Mouse (Mus musculus) embryonic facial prominence, embryonic 15.5 days (tissue): ENCODE results near the gene Psmg4. TPM values are rescaled to one million over a fixed set of nuclear protein-coding genes. Genes with fewer than 3 reads are reported as not detected.

Experiments used
- ATAC-seq: fragments of 200-750 bp; cut with Nextera tagmentation; 2 replicates; pipeline ENCODE4 v1.8.0; 2017; ENCODE audit warnings: low read depth, moderate TSS enrichment; ENCODE audit not compliant: insufficient number of reproducible peaks, low FRiP score, low TSS enrichment
- H3K27ac ChIP-seq: fragments of 300-500 bp; sonication (generic); replicated peaks from 2 replicates; pipeline ENCODE4 v1.5.1; 2015; ENCODE audit warnings: mild to moderate bottlenecking, inconsistent platforms
- H3K27me3 ChIP-seq: fragments of 300-500 bp; sonication (generic); 2 replicates; pipeline ENCODE4 v1.6.1; 2015; ENCODE audit warnings: inconsistent platforms
- H3K36me3 ChIP-seq: fragments of 300-500 bp; sonication (generic); 2 replicates; pipeline ENCODE4 v1.6.1; 2015; ENCODE audit warnings: mild to moderate bottlenecking, inconsistent platforms
- H3K4me1 ChIP-seq: fragments of 300-500 bp; sonication (generic); 2 replicates; pipeline ENCODE4 v1.6.1; 2015; ENCODE audit warnings: inconsistent platforms
- H3K4me2 ChIP-seq: fragments of 300-500 bp; sonication (generic); replicated peaks from 2 replicates; pipeline ENCODE4 v1.6.1; 2015; ENCODE audit warnings: mild to moderate bottlenecking, inconsistent platforms
- H3K4me3 ChIP-seq: fragments of 300-500 bp; sonication (generic); replicated peaks from 2 replicates; pipeline ENCODE4 v1.5.1; 2015; ENCODE audit warnings: mild to moderate bottlenecking, inconsistent platforms
- H3K9ac ChIP-seq: fragments of 300-500 bp; sonication (generic); 2 replicates; pipeline ENCODE4 v1.6.1; 2015; ENCODE audit warnings: inconsistent platforms
- H3K9me3 ChIP-seq: fragments of 300-500 bp; sonication (generic); replicated peaks from 2 replicates; pipeline ENCODE4 v1.6.1; 2016; ENCODE audit warnings: inconsistent platforms
- WGBS: fragments of 180-500 bp; shearing (Covaris S2); methylation state at CpG from one replicate; pipeline ENCODE4 v1.1.7; 2015; 5-methylcytosine and 5-hydroxymethylcytosine counted together
- polyA plus RNA-seq: library from polyadenylated mRNA; unstranded; fragments of >200 nt; fragmentation: Nextera tagmentation; extraction: Ambion mirVana; gene quantifications from 2 replicates; pipeline ENCODE4 v1.2.1, GENCODE M21; 2015

The Psmg4 gene
- polyA plus RNA-seq, 1 experiment from 2014 or later: 72.6 TPM

DNA sequence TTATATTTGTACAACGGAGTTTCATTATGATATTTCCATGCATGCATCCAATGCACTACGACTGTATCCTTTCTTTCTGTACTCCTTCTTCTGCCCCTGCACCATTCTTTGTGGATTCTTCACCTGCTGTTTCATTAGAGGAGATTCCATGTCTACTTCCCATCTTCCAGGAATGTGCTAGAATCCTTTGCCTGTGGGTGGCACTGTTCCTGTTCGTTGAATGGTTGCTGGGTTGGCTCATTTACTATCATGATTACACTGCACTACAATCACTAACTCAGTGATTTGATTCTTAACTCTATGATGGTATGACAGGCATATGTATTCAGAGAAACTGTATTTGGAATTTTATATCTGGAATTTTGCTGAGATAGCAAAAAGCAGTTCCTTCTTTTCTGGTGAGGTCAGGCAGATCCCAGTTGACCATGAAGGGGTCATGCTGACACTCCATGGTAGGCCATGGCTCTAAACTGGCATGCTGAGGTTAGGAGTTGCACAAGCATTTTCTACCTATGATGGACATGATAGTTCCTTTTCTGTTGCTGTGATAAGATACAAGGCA, 5.1 kb upstream of the Psmg4 start:
- Histone ChIP-seq H3K27ac (no peak overlapping the region), H3K9me3 (no peaks in the 10 kb centered on the region), H3K4me2 (no peak overlapping the region), H3K27me3 (no peaks in the 10 kb centered on the region), H3K4me3 (no peak overlapping the region), H3K36me3 (no peaks in the 10 kb centered on the region), H3K4me1 (peaks cover 35% of the 10 kb centered on the region), H3K9ac (no peak overlapping the region)
- 88% methylated on average over 3 of the region's 3 CpGs for WGBS
- ATAC-seq: no peak

DNA sequence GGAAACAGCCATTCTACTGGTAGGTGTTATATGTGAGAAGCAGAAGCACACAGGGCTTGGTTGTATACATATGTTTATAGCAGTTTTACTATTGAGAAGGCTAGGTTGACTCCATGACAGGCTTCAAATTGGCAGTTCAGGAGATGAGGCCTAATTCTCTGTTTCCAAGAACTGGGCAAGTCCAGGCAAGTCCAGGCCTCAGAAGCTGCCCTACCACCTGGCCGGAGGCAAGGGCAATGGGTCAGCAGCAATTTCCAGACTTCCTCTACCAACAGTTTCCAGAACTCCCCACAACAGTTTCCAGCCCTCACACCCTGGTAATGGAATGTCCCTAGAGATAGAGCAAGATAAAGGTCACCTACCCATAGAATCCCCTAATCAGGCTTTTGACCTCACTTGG, 2.8 kb upstream of the Psmg4 start:
- H3K4me1 ChIP-seq: peaks cover 27% of the 10 kb centered on the region
- H3K4me2 ChIP-seq: no peak overlapping the region
- ATAC-seq: no peak
- 38% methylated on average over 1 of the region's 1 CpGs for WGBS
- H3K9ac ChIP-seq: no peak overlapping the region
- H3K4me3 ChIP-seq: no peak overlapping the region
- H3K36me3 ChIP-seq: no peaks in the 10 kb centered on the region
- H3K27ac ChIP-seq: no peak overlapping the region
- no peaks in the 10 kb centered on the region for H3K9me3 ChIP-seq
- H3K27me3 ChIP-seq: no peaks in the 10 kb centered on the region

DNA sequence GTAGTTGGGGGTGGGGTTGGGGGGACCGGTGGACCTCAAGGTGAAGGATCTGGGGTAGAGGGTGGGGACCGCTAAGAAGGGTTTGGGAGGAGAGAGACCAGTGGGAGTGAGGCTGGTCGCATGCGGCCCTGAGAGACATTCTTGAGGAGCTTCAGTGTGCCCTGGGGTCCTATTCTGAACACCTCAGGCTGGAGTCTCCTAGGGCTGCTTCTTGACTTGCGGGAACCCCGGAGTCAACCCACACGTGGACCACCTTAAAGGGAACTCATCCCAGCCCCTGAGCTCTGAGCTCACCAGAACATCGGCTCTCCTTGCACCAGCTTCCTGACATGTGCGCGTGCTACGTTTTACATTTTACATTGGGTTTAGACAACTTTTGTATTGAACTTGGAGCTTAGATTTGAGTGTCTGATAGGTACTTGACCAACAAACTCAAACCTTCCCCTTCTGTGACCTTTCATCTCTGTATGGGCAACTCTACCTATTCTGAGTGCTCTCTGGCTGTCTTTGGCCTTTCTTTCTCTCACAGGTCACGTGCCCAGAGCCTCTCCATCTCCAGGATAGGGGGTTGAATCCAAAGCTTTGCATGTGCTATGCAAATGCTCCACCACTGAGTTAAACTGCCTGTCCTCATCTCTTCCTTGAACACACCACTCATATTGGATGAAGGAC, 676 bp downstream of the Psmg4 start:
- Histone ChIP-seq H3K9me3 (no peaks in the 10 kb centered on the region), H3K27ac (peak overlapping the region; percentile 97), H3K27me3 (no peaks in the 10 kb centered on the region), H3K4me2 (peak overlapping the region; percentile 74), H3K4me1 (peaks cover 13% of the 10 kb centered on the region), H3K9ac (peak overlapping the region; percentile 63), H3K36me3 (peaks cover 10% of the 10 kb centered on the region), H3K4me3 (peak overlapping the region; percentile 88)
- 30% methylated on average over 12 of the region's 12 CpGs for WGBS
- no peak; the same call in 1 of the 2 replicates for ATAC-seq

DNA sequence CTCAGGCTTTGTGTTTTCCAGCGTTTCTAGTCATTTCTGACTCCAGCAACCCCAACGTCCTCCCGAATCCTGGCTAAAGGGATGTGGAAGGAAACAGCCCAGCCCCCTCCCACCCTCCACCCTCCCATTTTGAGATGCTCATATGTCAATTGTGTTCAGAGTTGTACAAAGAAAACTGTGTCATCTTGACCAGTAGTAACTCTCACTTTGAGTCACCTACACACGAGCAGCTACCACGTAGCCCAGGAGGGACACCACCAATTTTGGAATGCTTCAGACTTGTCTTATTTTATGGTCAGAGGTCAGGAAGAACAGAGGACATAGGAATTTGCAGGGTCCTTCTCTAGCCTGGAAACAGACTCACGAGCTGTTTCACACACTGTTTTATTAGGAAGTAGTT, 11.3 kb downstream of the Psmg4 start:
- no peak overlapping the region for H3K27ac ChIP-seq
- no peaks in the 10 kb centered on the region for H3K27me3 ChIP-seq
- no peak overlapping the region for H3K4me2 ChIP-seq
- H3K36me3 ChIP-seq: 0 out of 2 replicates have a peak, but pooled peaks cover 4% of the 10 kb centered on the region
- no peaks in the 10 kb centered on the region for H3K4me1 ChIP-seq
- H3K9me3 ChIP-seq: no peaks in the 10 kb centered on the region
- H3K4me3 ChIP-seq: no peak overlapping the region
- H3K9ac ChIP-seq: no peak overlapping the region
- no peak for ATAC-seq
- 90% methylated on average over 6 of the region's 6 CpGs for WGBS

DNA sequence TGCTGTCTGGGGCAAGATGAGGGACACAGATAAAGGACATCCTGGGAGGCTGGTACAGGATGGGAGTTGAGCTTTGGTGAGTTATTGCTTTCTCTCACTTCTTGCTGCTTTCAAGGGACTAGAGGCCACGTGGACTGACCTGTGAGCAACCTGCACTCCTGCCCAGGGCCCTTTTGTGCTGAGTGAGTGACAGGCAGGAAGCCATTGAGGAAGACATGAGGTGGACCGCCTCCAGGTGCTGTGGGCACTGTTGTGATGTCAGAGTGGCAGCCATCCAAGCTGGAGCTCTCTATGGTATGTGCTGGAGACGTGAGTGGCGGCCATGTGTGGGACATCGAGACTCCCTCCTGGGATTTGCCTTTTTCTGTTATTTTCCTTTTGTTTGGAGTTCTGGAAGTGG, 18.9 kb downstream of the Psmg4 start:
- H3K4me2 ChIP-seq: no peak overlapping the region
- ATAC-seq: no peak
- H3K9ac ChIP-seq: no peak overlapping the region
- H3K27me3 ChIP-seq: no peaks in the 10 kb centered on the region
- no peaks in the 10 kb centered on the region for H3K9me3 ChIP-seq
- no peak overlapping the region for H3K4me3 ChIP-seq
- WGBS: 66% methylated on average over 5 of the region's 5 CpGs
- no peaks in the 10 kb centered on the region for H3K4me1 ChIP-seq
- H3K27ac ChIP-seq: no peak overlapping the region
- peaks cover 20% of the 10 kb centered on the region; the same call in 1 of the 2 replicates for H3K36me3 ChIP-seq

DNA sequence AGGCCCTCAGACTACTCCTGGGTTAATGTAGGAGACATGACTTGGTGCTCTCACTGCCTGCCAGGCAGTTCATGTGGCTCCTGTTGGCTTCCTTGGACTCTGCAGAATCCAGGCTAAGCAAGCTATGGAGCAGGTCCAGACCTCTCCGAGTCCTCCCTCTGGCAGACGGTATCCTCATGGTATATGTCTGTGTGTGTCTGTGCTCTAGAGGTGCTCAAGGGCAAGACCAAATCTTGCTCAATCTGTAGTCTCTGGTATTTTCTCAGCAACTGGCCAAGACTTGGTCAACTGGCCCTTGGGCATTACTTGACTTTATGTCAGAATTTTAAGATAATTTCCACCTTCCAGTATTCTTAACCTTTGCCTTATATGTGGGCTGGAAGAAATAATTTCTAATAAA, 22.6 kb downstream of the Psmg4 start:
- Histone ChIP-seq H3K4me3 (no peak overlapping the region), H3K4me2 (no peak overlapping the region), H3K9me3 (no peaks in the 10 kb centered on the region), H3K36me3 (peaks cover 9% of the 10 kb centered on the region; the same call in 1 of the 2 replicates), H3K9ac (no peak overlapping the region), H3K4me1 (no peaks in the 10 kb centered on the region; the same call in 1 of the 2 replicates), H3K27me3 (no peaks in the 10 kb centered on the region), H3K27ac (no peak overlapping the region)
- no peak for ATAC-seq
- WGBS: 76% methylated on average over 2 of the region's 2 CpGs

DNA sequence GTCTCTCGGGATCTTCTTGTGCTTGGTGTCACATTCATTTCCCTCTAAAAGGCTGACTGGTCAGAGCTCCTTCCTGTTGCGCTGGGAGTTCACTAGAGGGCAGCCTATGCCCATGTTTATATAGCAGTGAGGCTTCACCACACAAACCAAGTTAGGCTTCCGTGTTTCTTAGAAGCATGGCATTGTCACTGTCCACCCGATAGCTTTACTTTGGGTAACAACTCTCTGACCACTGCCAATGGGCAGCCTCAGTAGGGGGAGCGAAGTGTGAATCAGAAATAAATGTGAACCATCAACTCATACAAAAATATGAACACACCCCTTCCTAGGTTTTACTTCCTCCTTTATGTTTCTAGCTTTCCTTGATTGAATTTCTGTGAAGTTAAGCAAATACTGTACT, 24.8 kb downstream of the Psmg4 start:
- 10% methylated on average over 5 of the region's 5 CpGs for WGBS
- no peaks in the 10 kb centered on the region for H3K9me3 ChIP-seq
- peak; percentile 63; the same call in 1 of the 2 replicates for ATAC-seq
- H3K27me3 ChIP-seq: no peaks in the 10 kb centered on the region
- H3K27ac ChIP-seq: no peak overlapping the region
- no peaks in the 10 kb centered on the region; the same call in 1 of the 2 replicates for H3K4me1 ChIP-seq
- H3K4me2 ChIP-seq: 0 out of 2 replicates have a peak overlapping the region, but pooled peaks have one; percentile 19
- H3K36me3 ChIP-seq: no peaks in the 10 kb centered on the region
- H3K9ac ChIP-seq: no peak overlapping the region
- no peak overlapping the region for H3K4me3 ChIP-seq

DNA sequence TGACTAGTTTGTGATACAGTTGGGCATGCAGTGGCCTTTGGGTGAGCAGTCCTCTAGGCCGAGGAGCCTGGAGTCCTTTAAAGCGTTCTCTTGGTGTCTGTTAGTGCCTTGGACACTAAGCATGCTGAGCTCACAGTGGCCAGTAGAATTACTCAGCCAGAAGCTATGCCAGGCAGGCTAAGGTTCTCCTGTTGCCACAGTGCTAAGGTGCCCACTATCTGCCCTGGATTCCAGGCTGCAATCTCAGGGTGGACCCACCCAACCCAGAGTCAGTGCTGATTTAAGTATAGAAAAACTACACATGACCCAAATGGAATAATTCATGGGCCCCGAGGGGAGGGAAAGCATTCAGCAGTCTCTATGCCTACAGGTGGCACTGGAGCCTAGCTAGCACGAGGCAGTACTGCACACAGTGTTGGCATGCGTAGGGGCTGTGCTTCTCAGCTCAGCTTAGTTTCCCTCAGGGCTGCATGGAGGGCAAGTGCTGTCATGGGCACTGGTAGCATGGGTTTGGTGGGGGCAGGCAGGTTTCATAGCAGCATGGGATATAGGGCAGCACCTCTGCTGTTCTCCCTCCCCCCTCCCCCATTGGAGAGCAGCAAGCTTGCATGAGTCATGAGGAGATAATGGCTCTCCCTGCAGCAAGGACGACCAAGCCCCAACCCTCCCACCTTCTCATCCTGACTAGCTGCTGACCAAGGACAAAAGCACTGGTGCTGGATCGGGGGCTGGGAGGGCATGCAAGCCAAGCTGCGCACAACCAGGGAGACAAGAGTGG, 29.8 kb downstream of the Psmg4 start:
- no peaks in the 10 kb centered on the region for H3K27me3 ChIP-seq
- ATAC-seq: peak; percentile 65; the same call in 1 of the 2 replicates
- no peak overlapping the region for H3K9ac ChIP-seq
- no peaks in the 10 kb centered on the region for H3K9me3 ChIP-seq
- H3K27ac ChIP-seq: no peak overlapping the region
- 66% methylated on average over 8 of the region's 8 CpGs for WGBS
- no peaks in the 10 kb centered on the region for H3K36me3 ChIP-seq
- H3K4me3 ChIP-seq: no peak overlapping the region
- no peak overlapping the region for H3K4me2 ChIP-seq
- no peaks in the 10 kb centered on the region; the same call in 1 of the 2 replicates for H3K4me1 ChIP-seq

DNA sequence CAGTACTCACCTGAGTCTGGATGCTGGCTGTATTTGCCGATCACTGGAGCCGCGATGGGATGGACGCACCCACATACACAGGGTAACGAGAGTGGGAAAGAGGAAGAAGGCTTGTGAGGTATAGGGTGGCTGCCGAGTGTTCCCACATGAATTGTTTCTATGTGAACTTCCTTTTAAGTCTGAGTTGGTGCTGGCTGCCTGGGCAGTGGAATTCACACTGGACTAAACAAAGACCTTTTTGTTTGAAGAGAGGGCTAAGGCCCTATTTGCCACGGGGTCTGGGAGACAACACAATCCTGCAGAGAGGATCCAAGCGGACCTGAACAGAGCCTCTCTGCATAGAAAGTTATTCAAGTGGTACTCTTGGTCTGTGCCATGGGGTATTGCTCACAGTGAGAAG, 30.6 kb downstream of the Psmg4 start:
- no peaks in the 10 kb centered on the region for H3K27me3 ChIP-seq
- WGBS: 55% methylated on average over 8 of the region's 8 CpGs
- no peaks in the 10 kb centered on the region for H3K9me3 ChIP-seq
- no peak for ATAC-seq
- H3K27ac ChIP-seq: no peak overlapping the region
- no peak overlapping the region for H3K4me2 ChIP-seq
- H3K4me3 ChIP-seq: no peak overlapping the region
- no peak overlapping the region for H3K9ac ChIP-seq
- no peaks in the 10 kb centered on the region for H3K4me1 ChIP-seq
- H3K36me3 ChIP-seq: no peaks in the 10 kb centered on the region

DNA sequence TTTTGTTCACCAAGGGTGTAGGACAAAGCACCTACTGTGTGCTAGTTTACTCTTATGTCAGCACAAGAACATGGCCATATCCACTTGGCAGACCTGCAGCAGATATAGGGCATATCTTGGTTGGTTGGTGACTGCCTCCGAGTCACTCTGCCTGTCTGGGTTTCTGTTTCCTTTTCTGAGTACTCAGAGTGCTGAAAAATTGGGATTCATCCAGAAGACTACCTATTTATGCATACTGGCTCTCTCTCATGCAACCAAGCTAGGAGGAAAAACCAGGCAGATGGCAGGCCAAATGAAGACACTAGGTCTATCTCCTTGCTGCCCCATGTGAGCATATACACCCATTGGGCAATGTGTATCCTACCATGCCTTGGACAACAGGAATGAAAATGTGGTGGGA, 32.9 kb downstream of the Psmg4 start:
- 90% methylated on average over 1 of the region's 1 CpGs for WGBS
- H3K9ac ChIP-seq: no peak overlapping the region
- H3K27me3 ChIP-seq: no peaks in the 10 kb centered on the region
- H3K4me1 ChIP-seq: no peaks in the 10 kb centered on the region
- H3K4me2 ChIP-seq: no peak overlapping the region
- no peaks in the 10 kb centered on the region for H3K9me3 ChIP-seq
- no peaks in the 10 kb centered on the region for H3K36me3 ChIP-seq
- ATAC-seq: no peak
- H3K27ac ChIP-seq: no peak overlapping the region
- H3K4me3 ChIP-seq: no peak overlapping the region

DNA sequence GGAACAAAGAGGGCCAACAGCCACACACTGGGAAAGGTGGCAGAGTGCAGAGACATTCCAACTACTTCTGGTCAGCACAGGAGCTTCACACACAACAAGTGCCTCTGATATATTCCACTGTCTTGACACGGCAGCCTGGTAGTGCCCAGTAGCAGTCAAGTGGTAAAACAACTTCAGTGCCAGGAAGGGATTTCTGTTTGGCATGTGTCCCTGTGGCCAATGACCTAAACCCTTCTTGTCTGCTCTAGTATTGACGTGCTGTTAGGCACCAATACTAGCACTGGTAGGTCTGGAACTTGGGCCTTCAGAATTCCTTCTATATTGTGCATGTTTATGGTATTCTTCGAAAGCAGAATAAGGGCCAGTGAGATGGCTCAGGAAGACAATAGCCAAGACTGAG, 42.5 kb downstream of the Psmg4 start:
- ATAC-seq: no peak
- H3K9me3 ChIP-seq: no peaks in the 10 kb centered on the region
- H3K4me1 ChIP-seq: no peaks in the 10 kb centered on the region
- no peak overlapping the region for H3K9ac ChIP-seq
- H3K27me3 ChIP-seq: no peaks in the 10 kb centered on the region
- no peaks in the 10 kb centered on the region for H3K36me3 ChIP-seq
- no peak overlapping the region for H3K4me2 ChIP-seq
- WGBS: 81% methylated on average over 3 of the region's 3 CpGs
- no peak overlapping the region for H3K27ac ChIP-seq
- H3K4me3 ChIP-seq: no peak overlapping the region
